Mouse (Mus musculus) megakaryocyte, adult 5-6 weeks (primary cell): ENCODE data around the gene Pced1a. TPM values are rescaled to one million over a fixed set of nuclear protein-coding genes. Genes with fewer than 3 reads are reported as not detected.

Source experiments
- ATAC-seq: 2 replicates; pipeline ENCODE4 v1.8.0; 2016; ENCODE audit warnings: mild to moderate bottlenecking, inconsistent platforms; ENCODE audit not compliant: poor library complexity, severe bottlenecking
- total RNA-seq, 2 experiments: library from RNA; stranded (forward) in 1 of 2; stranded (reverse) in 1 of 2; fragments of 153-499, 151-499 nt in 1 of 2; fragments of 221-1000, 200-1000 nt in 1 of 2; gene quantifications; 2 replicates each; pipeline versions ENCODE4 v1.2.3 to v1.2.4; 2015 to 2017

Gene Pced1a
- total RNA-seq (2015) (6.1 and 6.7 TPM in 2 replicates), total RNA-seq (2017) (12.2 and 14.1 TPM in 2 replicates)

- ATAC-seq, result peak; percentile 78
These were observed at the start of gene Pced1a, which contains the start of gene Vps16 for GRCm38 (mm10) chr2:130424126-130424853. TSS of gene Pced1a (minus strand) at chr2:130424701. TSS of gene Vps16 (plus strand) at chr2:130424339.

- peak; percentile 69 for ATAC-seq
These were observed 48.5 kb upstream of the Pced1a start for GRCm38 (mm10) chr2:130472908-130473510.

GRCm38 (mm10) chr2:130469935-130470334 lies 45.4 kb upstream of the Pced1a start:
- no peak for ATAC-seq

GRCm38 (mm10) chr2:130469366-130469765 lies 44.9 kb upstream of the Pced1a start:
- ATAC-seq, result no peak

GRCm38 (mm10) chr2:130466438-130466837 lies 41.9 kb upstream of the Pced1a start:
- no peak for ATAC-seq

- peak; percentile 51 for ATAC-seq
These were observed 37.0 kb upstream of the Pced1a start for GRCm38 (mm10) chr2:130461287-130462071.

GRCm38 (mm10) chr2:130459576-130459975 lies 35.1 kb upstream of the Pced1a start:
- no peak for ATAC-seq

GRCm38 (mm10) chr2:130457871-130458270 lies 33.4 kb upstream of the Pced1a start:
- ATAC-seq, result no peak

GRCm38 (mm10) chr2:130454748-130455370 lies 30.4 kb upstream of the Pced1a start:
- ATAC-seq, result no peak

GRCm38 (mm10) chr2:130453421-130453820 lies 28.9 kb upstream of the Pced1a start:
- no peak for ATAC-seq

- ATAC-seq, result no peak
These were observed 27.8 kb upstream of the Pced1a start for GRCm38 (mm10) chr2:130452266-130452665.

GRCm38 (mm10) chr2:130451727-130452090 lies 27.2 kb upstream of the Pced1a start:
- no peak for ATAC-seq

GRCm38 (mm10) chr2:130451086-130451726 lies 26.7 kb upstream of the Pced1a start:
- ATAC-seq, result no peak

GRCm38 (mm10) chr2:130450434-130450796 lies 25.9 kb upstream of the Pced1a start:
- peak; percentile 72 for ATAC-seq

- peak; percentile 96 for ATAC-seq
These were observed 25.4 kb upstream of the Pced1a start, which contains the start of gene Ptpra for GRCm38 (mm10) chr2:130449794-130450433. TSS of gene Ptpra (plus strand) at chr2:130450278.

- ATAC-seq, result no peak
These were observed 24.7 kb upstream of the Pced1a start for GRCm38 (mm10) chr2:130449021-130449793.

- ATAC-seq, result no peak
These were observed 23.9 kb upstream of the Pced1a start for GRCm38 (mm10) chr2:130448449-130448848.

- no peak for ATAC-seq
These were observed 17.7 kb upstream of the Pced1a start for GRCm38 (mm10) chr2:130442162-130442561.

- ATAC-seq, result no peak
These were observed 15.5 kb upstream of the Pced1a start for GRCm38 (mm10) chr2:130439840-130440480.
